Mouse (Mus musculus) G1E (cell line): ENCODE data around the gene Gm6614.

Source experiments
- CTCF ChIP-seq: IDR thresholded peaks from 2 replicates; pipeline ENCODE4 v1.5.1; 2012; ENCODE audit warnings: low read depth, low read length, inconsistent platforms, mixed read lengths
- GATA1 ChIP-seq: IDR thresholded peaks from 2 replicates; pipeline ENCODE4 v1.6.1; 2012; ENCODE audit warnings: borderline replicate concordance, low read length, inconsistent platforms, mixed read lengths
- POLR2AphosphoS5 ChIP-seq: IDR thresholded peaks from 2 replicates; pipeline ENCODE4 v1.6.1; 2012; ENCODE audit warnings: low read depth, low read length, inconsistent platforms; ENCODE audit not compliant: insufficient replicate concordance

DNA sequence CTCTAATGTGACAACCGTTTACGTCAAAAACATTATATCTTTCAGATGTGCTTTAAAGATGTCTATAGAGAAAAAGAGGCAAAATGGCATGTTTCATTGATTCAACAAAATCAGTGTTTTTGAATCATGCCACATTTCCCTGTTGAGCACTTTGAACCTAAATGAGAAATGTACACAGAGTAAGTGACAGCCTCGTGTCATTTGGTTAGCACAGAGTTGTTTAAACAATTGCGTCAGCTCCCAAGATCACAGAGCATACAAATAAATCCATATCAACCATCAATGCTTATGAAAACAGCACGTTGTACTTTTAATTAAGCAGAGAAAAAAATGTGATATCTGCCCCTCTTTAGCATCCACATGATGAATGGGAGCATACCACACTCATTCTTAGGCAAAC, 50.7 kb downstream of the Gm6614 start:
- TF ChIP-seq CTCF (no peak), GATA1 (no peak), POLR2AphosphoS5 (no peak)
